Mouse (Mus musculus) cerebellum, adult 2 months (tissue): ENCODE results near the gene Lctl. TPM values are rescaled to one million over a fixed set of nuclear protein-coding genes. Genes with fewer than 3 reads are reported as not detected.

Experiments used
- DNase-seq, 2 experiments: peaks; one replicate each; pipeline ENCODE4 v3.0.0; 2021
- H3K27ac ChIP-seq: fragments of 200-500 bp; 2 replicates; pipeline ENCODE4 v1.5.1; 2012; ENCODE audit warnings: low read length, control low read depth, inconsistent platforms; ENCODE audit not compliant: insufficient read depth
- H3K27me3 ChIP-seq: fragments of 200-500 bp; 2 replicates; pipeline ENCODE4 v1.6.1; 2012; ENCODE audit warnings: inconsistent platforms, mild to moderate bottlenecking, low read length, moderate library complexity; ENCODE audit not compliant: control insufficient read depth, insufficient read depth
- H3K4me1 ChIP-seq: fragments of 200-500 bp; 2 replicates; pipeline ENCODE4 v1.6.1; 2011; ENCODE audit warnings: low read length; ENCODE audit not compliant: control insufficient read depth, insufficient read depth
- H3K4me3 ChIP-seq: fragments of 200-500 bp; replicated peaks from 2 replicates; pipeline ENCODE3; 2011; ENCODE audit warnings: mild to moderate bottlenecking, low read depth, low read length, control low read depth; ENCODE audit not compliant: insufficient read depth
- CTCF ChIP-seq: fragments of 200-500 bp; IDR thresholded peaks from 2 replicates; pipeline ENCODE4 v1.5.1; 2011; ENCODE audit warnings: low read depth, mild to moderate bottlenecking, control low read depth, low read length, moderate library complexity, borderline replicate concordance; ENCODE audit not compliant: insufficient read depth
- POLR2A ChIP-seq: fragments of 200-500 bp; IDR thresholded peaks from 2 replicates; pipeline ENCODE4 v1.6.1; 2011; ENCODE audit warnings: low read length, control low read depth, borderline replicate concordance; ENCODE audit not compliant: insufficient read depth
- WGBS: fragments of 180-500 bp; shearing (Covaris S2); methylation state at CpG from one replicate; pipeline ENCODE4 v1.1.7; 2018; 5-methylcytosine and 5-hydroxymethylcytosine counted together
- polyA plus RNA-seq: library from polyadenylated mRNA; depleted of rRNA; stranded (reverse); fragments of >200 nt; gene quantifications from 2 replicates; pipeline ENCODE4 v1.2.3, GENCODE M21; 2012

Lctl gene
- polyA plus RNA-seq, 1 experiment, result 0.38 TPM

- TF ChIP-seq POLR2A, result no peak
- TF ChIP-seq CTCF, result no peak
- peak; percentile 26 to 34 for DNase-seq
- 0 out of 2 replicates have a peak, but pooled peaks cover 2% of the 10 kb centered on the region for H3K4me1 ChIP-seq
- no peak overlapping the region for H3K4me3 ChIP-seq
- 12% methylated on average over 12 of the region's 12 CpGs for WGBS
- H3K27ac ChIP-seq, result no peak overlapping the region
- H3K27me3 ChIP-seq, result no peaks in the 10 kb centered on the region; the same call in 1 of the 2 replicates
These were observed 27.9 kb upstream of the Lctl start for GRCm38 (mm10) chr9:64089004-64089403.

DNA sequence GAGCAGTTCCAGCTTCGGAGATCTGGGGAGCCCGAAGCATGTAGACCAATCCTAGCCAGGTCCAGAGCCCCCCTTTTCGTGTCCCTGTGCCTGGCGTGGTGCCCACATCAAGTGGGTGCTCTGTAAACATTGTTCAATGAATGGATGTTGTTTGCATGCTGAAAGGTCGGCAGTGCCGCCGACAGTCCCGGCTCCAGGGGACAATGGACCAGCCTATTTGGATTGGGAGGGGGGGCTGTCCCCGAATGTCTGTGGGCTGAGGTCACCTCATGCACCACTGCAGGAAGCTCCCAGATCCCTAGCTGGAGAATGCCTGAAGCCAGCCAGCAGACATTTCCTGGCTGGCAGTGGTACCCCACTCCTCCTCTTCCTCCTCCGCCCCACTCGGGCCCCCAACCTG lies 22.9 kb upstream of the Lctl start:
- Histone ChIP-seq H3K4me3 (no peak overlapping the region), H3K27ac (no peak overlapping the region), H3K4me1 (no peaks in the 10 kb centered on the region), H3K27me3 (no peaks in the 10 kb centered on the region)
- no peak for DNase-seq
- TF ChIP-seq CTCF (no peak), POLR2A (no peak)
- 47% methylated on average over 11 of the region's 11 CpGs for WGBS

GRCm38 (mm10) chr9:64098282-64098681 lies 18.7 kb upstream of the Lctl start:
- TF ChIP-seq CTCF (no peak), POLR2A (no peak)
- WGBS, result 66% methylated on average over 4 of the region's 4 CpGs
- no peaks in the 10 kb centered on the region for H3K4me1 ChIP-seq
- no peak overlapping the region for H3K27ac ChIP-seq
- DNase-seq, result no peak
- H3K27me3 ChIP-seq, result no peaks in the 10 kb centered on the region
- H3K4me3 ChIP-seq, result no peak overlapping the region

GRCm38 (mm10) chr9:64100442-64100841 lies 16.5 kb upstream of the Lctl start:
- TF ChIP-seq CTCF, result peak; percentile 83
- no peak for TF ChIP-seq POLR2A
- Histone ChIP-seq H3K4me3 (no peak overlapping the region), H3K27ac (no peak overlapping the region), H3K4me1 (no peaks in the 10 kb centered on the region), H3K27me3 (no peaks in the 10 kb centered on the region)
- DNase-seq, result peak; percentile 20 to 32
- 4% methylated on average over 4 of the region's 4 CpGs for WGBS

DNA sequence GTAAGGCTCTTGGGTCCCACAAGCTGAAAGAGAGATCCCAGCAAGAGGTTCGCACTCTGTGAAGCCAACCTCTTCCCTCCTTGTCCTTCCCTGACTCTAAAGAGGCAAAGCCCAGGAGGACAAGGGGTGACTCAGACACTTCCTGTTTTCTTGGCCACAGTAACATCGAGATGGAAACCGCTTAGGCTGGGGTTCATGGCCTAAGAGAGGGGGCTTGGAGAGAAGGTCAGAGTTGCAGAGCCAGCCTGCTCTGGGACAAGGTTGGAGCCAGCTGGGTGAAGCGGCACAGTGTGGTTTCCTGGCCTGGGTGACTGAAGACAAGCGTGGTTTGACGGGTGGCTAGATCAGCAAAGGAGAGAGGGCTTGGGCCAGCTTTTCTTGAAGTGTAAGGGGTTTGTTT lies 11.6 kb upstream of the Lctl start:
- WGBS, result 78% methylated on average over 6 of the region's 6 CpGs
- Histone ChIP-seq H3K4me3 (no peak overlapping the region), H3K27me3 (no peaks in the 10 kb centered on the region), H3K4me1 (no peaks in the 10 kb centered on the region), H3K27ac (no peak overlapping the region)
- DNase-seq, result no peak
- TF ChIP-seq POLR2A (no peak), CTCF (no peak)

GRCm38 (mm10) chr9:64110502-64110901 lies 6.4 kb upstream of the Lctl start:
- H3K27ac ChIP-seq, result no peak overlapping the region

DNA sequence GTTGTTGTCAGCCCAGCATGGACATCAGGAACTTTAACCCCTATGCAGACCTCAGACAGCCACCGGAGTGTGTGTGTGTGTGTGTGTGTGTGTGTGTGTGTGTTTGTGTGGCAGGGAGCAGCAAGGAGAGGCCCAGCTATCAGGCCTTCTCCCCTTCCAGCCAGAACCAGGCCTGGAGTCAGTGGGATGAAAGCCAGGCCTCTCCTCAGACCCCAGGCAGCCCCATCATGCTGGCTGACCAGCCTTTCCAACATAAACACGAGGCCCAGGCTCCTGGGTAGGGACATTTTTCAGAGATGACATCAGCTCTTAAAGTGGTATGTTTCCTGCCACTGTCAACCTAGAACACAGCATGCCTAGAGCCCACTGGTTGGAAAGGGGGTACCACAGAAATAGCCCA lies 2.3 kb upstream of the Lctl start:
- DNase-seq, result no peak
- 34% methylated on average over 2 of the region's 2 CpGs for WGBS
- Histone ChIP-seq H3K4me3 (no peak overlapping the region), H3K27ac (no peak overlapping the region), H3K4me1 (no peaks in the 10 kb centered on the region), H3K27me3 (no peaks in the 10 kb centered on the region)
- TF ChIP-seq CTCF (no peak), POLR2A (no peak)

More at GRCm38 (mm10) chr9:64110502-64110901, 6.4 kb upstream of the Lctl start:
- H3K4me3 ChIP-seq, result no peak overlapping the region
- DNase-seq, result no peak
- 91% methylated on average over 16 of the region's 16 CpGs for WGBS
- H3K4me1 ChIP-seq, result no peaks in the 10 kb centered on the region
- TF ChIP-seq CTCF (no peak), POLR2A (no peak)
- H3K27me3 ChIP-seq, result no peaks in the 10 kb centered on the region

- H3K27me3 ChIP-seq, result no peaks in the 10 kb centered on the region
- TF ChIP-seq CTCF (no peak), POLR2A (no peak)
- H3K4me3 ChIP-seq, result no peak overlapping the region
- H3K4me1 ChIP-seq, result no peaks in the 10 kb centered on the region
- no peak overlapping the region for H3K27ac ChIP-seq
- WGBS, result 92% methylated on average over 6 of the region's 6 CpGs
- no peak for DNase-seq
These were observed 1.2 kb upstream of the Lctl start for GRCm38 (mm10) chr9:64115756-64116155.

- 29% methylated on average over 8 of the region's 8 CpGs for WGBS
These were observed 3.0 kb downstream of the Lctl start for GRCm38 (mm10) chr9:64119898-64120297.

More at GRCm38 (mm10) chr9:64119898-64120297, 3.0 kb downstream of the Lctl start:
- DNase-seq, result no peak
- TF ChIP-seq CTCF (peak; percentile 57; the same call in 1 of the 2 replicates), POLR2A (no peak)
- Histone ChIP-seq H3K4me1 (no peaks in the 10 kb centered on the region), H3K27me3 (no peaks in the 10 kb centered on the region), H3K4me3 (no peak overlapping the region), H3K27ac (no peak overlapping the region)
